Mouse (Mus musculus) frontal cortex, adult (tissue): Measurements from ENCODE around the gene Chchd4.

Source experiments
- ATAC-seq: cut with Nextera tagmentation; 2 replicates; pipeline ENCODE4 v1.9.2; 2017; ENCODE audit warnings: mild to moderate bottlenecking, moderate library complexity, mixed read lengths; ENCODE audit not compliant: low TSS enrichment

Chchd4 gene

DNA sequence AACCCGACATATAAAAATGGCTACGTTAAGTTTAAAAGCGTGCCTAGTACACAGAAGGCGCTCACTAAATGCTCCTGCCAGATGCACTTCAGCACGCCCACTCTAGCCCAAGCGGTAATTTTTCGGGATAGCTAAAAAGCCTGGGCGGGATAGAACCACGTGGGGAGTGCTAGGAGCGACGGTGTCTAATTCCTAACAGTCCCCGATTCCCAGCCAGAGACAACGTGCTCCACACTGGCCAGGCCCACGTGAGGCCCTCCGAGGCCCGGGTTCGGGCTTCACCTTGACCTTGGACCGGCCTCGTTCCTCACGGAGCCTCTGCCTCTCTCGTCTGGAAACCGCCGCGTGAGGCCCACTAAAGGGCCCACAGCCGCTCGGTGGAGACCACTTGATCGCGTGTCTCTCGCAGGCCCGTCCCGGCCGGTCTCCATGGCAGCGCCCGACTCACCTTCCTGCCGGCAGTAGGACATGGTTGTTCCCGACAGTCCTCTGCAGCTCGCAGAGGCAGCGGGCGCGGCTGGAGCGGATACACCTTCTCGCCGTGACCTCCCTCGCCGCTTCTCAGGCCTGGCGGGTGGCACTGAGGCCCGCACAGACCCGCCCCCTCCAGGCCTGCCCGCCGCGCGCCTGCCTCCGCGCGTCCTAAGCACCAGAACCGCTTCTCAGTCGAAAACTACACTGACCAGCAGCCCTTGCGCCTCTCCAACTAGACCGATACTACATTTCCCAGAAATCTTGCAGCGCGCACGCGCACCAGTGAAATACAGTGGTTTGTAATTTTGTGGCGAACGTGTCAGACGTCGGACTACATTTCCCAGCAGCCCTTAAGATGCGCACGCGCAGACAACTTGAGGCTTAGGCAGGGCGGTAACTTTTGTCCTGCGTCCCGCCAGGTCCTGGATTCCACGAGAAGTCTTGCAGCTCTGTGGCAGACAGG lies at the start of gene Chchd4, which contains the start of gene Tmem43:
Chchd4 (minus strand) TSS at position 679 of the 937 bp plus-strand sequence.
Tmem43 (plus strand) TSS at position 836 of the 937 bp plus-strand sequence.
- ATAC-seq: peak; percentile 91

DNA sequence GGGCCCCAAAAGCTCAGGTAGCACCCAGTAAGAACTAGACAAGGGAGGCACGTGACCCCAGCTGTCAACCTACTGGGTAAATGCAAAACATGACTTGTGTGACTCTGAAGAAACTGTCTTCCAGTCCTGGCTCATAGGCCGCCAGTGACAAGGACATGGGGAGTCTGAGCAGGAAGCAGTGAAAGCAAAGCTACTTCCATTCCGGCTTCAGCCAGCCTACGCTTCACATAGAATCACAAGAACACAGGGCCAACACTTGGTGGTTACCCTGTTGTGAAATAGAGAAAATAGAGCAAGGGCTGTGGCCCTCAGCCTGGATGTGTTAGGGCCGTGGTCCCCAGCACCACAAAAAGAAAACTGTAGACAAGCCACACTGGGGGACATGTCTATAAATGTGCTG lies 49.5 kb upstream of the Chchd4 start:
- ATAC-seq: no peak

DNA sequence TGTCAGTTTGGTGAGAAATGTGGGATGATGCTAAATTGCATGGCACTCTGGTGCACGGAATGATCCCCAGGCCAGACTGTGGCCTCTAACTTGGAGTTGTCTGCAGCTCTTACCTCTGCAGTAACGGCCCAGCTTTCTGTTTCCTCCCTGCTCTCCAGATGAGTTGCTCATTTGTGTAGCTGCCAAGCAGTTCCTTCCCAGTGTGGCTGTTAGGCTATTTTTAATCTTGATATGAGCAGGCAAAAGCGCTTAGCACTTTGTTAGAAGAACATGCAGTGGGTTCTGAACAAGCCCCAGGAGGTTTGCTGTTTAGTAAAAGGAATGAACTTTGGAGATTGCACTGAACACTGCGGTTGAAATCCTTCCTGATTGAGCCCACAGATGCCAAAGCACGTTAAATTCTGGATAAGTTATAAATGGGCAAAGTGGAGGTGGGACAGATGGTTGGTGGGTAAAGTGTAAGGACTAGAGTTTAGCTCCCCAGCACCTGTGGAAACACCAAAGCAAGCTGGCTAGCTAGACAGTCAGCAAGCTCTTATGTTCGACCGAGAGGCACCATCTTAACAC lies 45.2 kb upstream of the Chchd4 start:
- peak; percentile 44 for ATAC-seq

DNA sequence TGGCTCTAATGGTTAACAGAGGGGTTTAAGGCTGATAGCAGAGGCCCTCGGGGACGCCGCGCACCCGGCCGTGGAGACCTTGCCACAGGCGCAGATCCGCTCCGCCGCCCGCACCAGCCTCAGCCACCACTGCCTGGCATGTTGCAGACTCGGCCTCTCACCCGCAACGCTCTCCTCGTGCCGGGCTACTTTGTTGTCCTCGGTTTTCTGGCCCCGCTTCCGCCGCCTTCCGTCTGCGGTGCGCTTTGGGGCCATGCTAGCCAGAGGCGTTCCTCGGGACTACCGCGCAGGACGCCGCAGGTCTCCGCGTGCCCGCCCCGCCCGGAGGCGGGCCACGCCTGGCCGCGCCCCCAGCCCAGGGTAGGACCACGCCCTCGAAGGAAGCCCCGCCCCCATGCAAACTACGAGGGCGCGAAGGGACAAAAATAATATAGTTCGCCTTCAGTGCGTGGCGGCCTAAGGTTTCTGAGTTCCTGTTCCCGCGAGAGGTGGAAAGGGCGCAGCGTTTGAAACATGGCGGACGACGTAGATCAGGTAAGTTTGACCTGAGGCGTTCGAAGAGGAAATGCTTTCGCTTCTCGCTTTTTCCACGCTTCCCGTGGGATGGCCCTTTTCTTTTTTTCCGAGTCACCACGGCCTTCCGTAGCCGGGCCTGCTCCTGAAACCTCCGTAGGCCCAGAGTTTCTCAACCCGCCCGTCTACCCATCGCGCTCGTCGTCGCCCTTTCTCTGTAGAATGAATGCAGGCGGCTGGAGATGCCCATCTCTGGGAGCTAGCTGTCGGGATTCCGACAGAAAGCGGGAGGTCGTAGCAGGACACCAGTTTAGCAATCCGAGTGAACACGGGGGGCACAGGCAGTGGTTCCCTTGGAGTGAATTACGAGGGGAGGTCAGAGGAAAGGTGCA lies 42.5 kb upstream of the Chchd4 start, which contains the start of the genes Xpc and Lsm3:
Xpc (minus strand) TSS at position 344 of the 905 bp plus-strand sequence.
Lsm3 (plus strand) TSS at position 384 of the 905 bp plus-strand sequence.
- ATAC-seq: peak; percentile 86

DNA sequence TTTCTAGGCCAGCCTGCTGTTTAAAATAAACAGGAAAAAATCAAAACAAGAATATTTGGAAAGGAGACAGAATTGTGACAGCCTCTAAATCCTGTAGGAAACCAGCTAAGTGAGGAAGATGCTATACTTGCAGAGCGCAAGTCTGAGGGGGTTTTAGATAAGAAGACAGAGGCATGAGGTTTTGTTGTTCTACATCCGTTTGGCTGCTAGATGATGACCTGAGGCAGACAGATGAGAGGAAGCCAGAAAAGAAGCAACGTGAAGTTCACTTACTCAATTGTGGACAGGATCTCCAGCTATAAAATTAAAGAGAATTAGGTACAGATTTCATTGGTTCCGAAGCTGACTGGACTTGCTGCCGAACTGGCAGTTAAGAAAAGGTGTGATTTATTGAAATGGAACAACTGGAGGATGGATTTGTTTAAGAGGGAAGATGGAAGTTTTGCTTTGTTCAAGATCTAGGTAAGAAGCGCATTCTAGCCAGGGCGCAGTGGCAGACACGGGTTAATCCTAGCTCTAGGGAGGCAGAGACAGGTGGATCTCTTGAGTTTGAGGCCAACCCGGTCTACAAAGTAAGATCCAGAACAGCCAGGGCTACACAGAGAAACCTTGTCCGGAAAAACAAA lies 41.5 kb upstream of the Chchd4 start:
- no peak for ATAC-seq

DNA sequence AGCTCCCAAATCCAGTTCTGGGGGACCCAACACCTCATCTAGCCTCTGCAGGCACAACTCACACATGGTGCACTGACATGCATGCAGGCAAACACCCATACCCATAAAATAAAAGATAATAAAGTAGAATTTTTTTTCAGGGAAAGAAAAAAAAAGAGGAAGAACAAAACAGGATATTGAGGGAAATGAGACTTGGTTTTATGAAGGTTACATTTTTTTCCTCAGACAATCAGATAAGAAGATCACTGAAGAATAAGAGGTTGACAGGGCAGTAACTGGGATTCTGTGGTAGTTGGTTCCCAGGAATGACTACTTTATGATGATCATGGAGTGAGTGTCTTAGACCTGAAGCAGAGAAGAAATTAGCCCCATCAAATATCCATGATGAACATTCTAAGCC lies 40.8 kb upstream of the Chchd4 start:
- ATAC-seq: no peak

DNA sequence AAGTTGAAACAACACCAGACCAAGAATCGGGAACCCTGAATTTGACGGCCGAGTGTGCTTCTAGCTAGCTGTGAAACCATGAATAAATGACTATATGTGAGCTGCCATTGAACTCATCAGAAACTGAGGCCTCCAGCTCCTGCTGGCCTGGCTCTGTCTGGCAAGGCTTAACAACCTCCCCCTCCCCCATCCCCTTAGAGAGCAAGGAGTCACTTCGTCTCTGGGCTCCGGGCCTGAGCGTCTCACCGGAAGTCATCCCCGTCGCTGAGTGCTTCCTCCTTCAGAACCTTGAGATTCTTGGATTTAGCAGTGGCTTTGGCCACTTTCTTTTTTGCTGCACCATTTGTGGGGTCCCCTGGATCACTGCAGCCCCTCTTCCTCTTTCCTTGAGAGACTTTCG lies 36.9 kb upstream of the Chchd4 start:
- no peak for ATAC-seq

DNA sequence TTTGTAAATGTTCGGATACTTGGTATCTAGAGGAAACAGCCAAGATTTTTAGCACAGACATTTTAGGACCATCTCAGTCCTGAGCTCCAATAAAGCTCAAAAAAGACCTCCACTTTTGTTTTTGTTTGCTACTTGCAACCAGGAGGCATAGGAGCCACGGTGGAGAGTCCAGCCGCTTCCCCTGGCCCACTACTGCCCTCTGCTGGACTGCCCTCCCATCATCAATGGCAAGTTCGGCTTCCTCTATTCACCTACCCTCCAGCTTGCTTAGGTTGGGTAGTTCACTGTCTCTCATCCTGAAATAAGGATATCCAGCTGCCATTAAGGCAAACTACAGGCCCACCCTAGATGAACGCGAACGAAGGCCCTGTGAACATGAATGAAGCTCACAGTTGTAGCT lies 36.0 kb upstream of the Chchd4 start:
- ATAC-seq: peak; percentile 81

DNA sequence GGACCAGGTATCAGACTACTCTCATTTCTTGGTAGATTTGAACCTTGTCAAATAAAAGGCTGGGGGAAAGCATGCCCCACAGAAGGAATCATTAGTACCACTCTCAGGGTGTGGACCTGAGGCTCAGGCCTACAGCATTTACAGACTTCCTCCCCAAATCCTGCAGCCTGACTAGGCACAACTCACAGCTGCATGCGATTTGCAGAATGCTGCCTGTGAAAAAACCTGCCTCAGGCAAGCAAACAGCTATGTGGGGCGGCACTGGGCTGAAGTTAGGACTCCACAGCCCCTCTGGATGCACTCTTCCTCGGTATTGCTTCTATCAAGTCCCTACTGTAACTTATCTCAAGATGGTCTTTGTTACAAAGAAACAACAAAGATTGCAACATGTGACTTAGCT lies 34.7 kb upstream of the Chchd4 start:
- ATAC-seq: no peak

DNA sequence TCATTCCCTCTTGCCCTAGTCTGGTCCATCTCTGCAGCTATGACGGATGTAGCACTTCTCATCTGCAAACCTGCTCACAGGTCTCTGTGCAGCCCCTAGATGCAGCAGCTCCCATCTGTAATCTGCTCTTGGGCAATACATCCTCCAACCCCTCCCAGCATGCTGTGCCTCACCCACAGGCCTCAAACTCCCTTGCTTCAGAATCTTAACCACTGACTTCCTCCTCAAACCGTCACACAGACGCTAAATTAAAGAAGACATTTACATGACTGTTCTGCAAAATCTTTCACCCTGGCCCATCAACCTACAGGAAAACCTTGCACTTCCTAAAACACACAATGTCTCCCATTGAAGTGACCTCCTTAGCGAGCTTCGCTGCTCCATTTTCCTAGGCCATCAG lies 32.7 kb upstream of the Chchd4 start:
- no peak for ATAC-seq

DNA sequence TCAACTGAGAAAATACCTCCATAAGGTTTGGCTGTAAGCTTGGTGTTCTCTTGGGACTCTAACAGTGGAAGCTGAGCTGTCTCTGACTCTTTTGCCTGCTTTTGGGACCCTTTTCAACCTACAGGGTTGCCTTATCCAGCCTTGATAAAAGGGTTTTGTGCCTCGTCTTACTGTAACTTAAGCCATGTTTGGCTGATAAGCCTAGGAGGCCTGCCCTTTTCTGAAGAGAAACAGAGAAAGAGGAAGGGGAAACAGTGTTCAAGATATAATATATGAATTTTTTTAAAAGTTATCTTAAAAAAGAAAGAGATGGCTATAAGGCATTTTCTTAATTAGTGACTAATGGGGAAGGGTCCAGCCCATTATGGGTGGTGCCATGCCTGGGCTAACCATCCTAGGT lies 30.0 kb upstream of the Chchd4 start:
- no peak for ATAC-seq

DNA sequence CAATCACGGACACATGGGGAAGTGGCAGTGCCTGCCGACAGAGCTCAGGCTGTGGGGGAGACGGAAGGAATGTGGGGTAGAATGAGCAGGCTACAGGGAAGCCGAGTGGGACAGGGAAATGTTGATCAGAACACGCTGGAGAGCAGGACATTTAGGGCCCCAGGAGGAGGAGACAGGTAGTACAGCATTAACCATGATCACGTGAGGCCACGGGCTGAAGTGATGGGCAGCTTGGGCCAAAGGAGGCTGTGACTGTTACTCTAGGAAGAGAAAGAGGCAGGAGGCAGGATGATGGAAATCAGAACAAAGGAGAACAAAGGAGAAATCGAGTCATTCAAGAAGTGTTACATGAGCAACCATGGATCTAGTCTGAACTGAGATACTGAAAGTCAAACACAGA lies 21.2 kb upstream of the Chchd4 start:
- ATAC-seq: no peak

DNA sequence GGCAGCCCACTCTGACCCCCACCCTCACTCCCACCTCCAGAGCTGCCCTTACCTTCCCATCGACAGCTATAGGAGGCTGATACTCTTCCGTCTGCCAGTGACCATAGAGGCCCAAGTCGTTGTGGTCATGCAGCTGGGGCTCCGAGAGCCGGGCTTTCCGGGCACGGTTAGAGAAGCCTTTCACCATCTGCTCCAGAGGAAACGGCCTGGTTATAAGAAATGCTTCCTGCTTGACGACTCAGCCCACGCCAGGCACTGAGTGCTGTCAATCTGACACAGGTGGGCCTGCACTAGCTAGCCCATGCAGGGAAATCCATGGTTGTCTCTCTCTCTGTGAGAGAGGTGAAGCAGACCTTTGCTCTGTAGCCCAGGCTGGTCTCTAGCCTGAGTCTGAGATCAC lies 19.7 kb upstream of the Chchd4 start:
- no peak for ATAC-seq

DNA sequence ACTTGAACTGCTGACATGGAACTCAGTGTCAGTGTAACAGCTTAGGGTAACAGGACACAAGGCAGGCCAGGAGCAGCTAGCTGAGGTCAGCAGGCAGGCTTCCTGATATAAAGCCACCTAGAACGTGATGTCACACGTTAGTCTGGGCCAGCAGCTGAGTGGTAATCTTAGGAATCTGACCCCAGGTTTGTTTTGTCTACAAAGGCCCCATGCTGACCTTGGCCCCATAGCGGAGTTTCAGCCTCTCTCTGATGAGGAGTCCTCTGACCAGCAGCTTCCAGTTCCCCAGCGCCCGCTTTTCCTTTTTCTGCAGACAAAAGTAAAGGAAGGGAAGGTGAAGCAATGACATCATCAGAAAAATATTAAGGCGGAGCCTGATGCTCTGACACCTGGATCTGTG lies 17.7 kb upstream of the Chchd4 start:
- no peak for ATAC-seq

DNA sequence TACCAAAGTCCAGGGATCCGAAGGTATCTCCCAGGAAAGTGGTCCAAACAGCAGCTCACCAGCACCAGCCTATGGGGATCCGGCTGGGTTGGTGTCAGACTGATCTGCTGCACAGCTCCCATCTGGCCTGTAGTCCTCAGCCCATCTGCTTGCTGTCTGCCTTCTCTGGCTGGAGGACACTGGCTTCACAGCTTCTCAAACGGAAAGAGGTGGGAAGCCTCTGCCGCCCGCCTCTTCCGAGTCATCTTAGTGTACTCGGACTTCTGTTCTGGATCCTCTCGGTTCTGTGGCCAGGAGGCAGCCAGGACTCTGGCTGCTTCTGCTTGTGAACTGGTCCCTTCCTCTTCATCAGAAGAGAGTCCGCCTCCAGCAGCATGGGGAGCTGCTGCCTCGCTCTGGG lies 16.5 kb upstream of the Chchd4 start:
- peak; percentile 72 for ATAC-seq

DNA sequence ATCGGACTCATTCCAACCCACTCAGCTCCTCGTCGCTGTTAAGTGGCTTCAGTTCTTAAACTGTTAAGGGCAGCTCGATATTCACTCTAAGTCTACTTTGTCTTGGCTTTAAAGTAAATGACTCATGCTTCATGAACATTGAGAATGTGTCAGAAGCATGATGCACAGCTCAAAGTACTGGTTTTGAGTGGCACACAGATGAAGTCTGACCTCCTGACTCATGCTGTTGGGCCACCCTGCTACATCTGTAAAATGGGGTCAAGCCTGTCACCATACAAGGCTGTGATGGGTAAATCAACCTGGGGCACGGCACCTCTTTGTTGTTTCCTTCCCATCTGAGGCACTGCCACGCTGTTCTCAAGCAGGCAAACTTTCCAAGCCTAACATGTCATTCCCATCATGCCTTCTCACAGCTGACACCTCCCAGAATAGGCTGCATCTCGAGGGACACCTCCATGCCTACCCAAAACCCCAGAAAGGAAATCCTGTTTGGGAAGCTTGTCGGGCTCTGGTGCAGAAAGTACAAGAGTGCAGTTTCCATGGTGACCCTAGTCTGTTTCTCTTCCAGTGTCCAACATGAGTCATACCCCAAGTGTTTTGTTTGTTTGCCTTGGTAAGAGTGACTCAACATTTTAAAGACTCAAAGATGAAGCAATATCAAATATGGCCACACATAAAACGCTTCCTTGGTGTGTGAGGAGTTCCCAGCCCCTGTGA lies 15.3 kb upstream of the Chchd4 start:
- peak; percentile 56 for ATAC-seq

DNA sequence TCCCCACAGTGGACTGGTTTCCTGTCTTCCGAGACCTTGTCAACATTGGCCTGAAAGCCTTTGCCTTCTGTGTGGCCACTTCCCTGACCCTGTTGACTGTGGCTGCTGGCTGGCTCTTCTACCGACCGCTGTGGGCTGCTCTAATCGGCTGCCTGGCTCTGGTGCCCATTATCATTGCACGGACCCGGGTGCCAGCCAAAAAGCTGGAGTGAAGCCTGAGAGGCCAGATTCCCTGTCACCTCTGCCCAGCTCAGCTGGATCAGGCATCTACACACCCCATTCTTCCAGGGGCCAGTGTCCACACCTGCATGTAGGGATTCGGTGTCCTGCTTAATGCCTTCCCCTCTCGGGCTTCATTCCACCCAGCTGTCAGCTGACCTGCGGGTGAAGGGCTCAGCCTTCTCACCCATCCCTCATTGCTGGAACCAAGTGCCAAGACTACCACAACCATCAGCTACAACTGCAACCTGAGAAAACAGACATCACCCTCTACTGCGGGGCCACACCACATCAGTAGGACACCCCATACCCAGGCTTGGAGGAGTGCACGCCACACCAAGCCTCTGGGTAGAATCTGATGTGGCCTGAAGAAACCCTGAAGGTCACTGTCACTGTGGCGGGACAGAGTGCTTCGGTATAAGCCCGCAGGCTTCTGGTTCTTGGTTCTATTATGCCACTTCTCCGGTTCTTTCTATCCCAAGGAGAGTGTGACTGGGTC lies 13.5 kb upstream of the Chchd4 start:
- no peak for ATAC-seq

DNA sequence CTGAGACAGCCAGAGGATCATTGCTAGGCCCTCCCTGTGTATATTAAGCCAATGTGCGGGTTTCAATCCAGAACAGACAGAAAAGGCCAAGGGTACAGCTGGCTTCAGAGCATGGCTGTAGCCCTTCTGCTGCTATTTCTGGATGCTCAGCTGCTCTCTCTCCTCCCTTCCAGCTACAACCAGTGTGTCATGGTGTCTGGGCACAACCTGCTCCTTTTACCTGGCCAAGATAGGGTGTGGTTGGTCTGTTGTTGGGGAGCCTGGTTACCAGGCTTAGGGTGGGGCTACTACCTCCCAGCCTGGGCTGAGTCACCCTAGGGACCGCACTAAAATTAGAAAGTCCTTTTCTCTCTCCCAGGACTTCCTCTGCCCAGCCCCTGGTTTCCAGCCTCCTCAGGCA lies 10.0 kb upstream of the Chchd4 start:
- ATAC-seq: no peak

DNA sequence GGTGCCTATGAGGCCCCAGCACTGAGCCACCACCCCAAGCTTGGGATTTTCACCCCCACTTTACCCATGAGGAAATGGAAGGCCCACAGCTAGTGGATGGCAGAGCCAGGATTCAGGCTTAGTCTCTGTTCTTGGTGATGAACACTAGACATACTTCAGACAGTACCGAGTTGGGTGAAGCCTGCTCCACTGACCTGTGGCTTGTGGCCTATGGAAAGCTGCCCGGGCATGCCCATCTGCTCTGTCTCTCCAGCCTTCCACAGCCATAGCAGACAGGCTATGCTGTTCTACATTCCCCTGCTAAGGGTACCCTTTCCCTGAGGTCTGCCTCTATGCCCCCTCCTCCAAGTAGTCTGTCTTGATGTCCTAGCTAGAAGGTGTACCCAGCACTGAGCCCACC lies 3.2 kb upstream of the Chchd4 start:
- ATAC-seq: no peak
